ENCODE assay signal across 13 mouse cellular contexts in the genomic region with DNA sequence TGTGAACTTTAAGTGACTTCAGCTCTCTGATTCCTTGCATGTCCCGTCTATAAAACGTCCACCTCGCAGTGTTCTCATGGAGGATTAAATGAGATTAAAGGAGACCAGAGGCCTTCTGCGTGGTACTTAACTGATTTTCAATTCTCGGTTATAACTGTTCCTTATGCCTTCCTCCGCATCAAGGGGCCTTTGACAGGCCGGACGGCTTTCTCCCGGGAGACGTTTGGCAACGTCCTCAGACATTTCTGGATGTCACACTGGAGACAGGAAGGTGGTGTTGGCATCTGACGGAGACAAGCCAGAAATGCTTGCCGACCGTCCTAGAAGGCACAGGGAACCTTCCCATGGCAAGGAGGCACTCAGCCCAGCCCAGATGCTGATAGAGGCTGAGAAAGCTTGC.
A peak's percentile ranks its signal among the peaks of the same experiment; 100 is the strongest.
DNase-seq lines count a peak whose midpoint lies in the region; ATAC-seq and TF ChIP-seq lines count a peak whose summit lies in the region.
"Had no signal": no experiment of that assay in that cellular context is flagged by ENCODE, and none has a peak within 500 bp of the region (broad histone marks: within the 10 kb centered on the region; RNA-seq: fewer than 3 reads in every experiment).

No protein-coding gene starts in this region.

- H3K27me3 ChIP-seq in kidney, adult 2 months (replicated peaks; ENCODE audit: control insufficient read depth, insufficient read depth, low read length) = no peaks in the 10 kb centered on the region
- peaks cover 80% of the 10 kb centered on the region for H3K27me3 ChIP-seq in embryonic facial prominence, embryonic 10.5 days (replicated peaks; ENCODE audit: low read depth, poor library complexity, severe bottlenecking)
- 0 out of 2 replicates have a peak, but pooled peaks cover 5% of the 10 kb centered on the region for H3K27me3 ChIP-seq in embryonic facial prominence, embryonic 13.5 days
- H3K27me3 ChIP-seq in limb, embryonic 15.5 days = peaks cover 22% of the 10 kb centered on the region
- H3K27me3 ChIP-seq: megakaryocyte, embryonic 14.5 days; neural tube, embryonic 12.5 days had no signal

- no peaks in the 10 kb centered on the region for H3K9me3 ChIP-seq in embryonic facial prominence, embryonic 10.5 days
- no peaks in the 10 kb centered on the region for H3K9me3 ChIP-seq in embryonic facial prominence, embryonic 13.5 days
- no peaks in the 10 kb centered on the region for H3K9me3 ChIP-seq in limb, embryonic 15.5 days
- H3K9me3 ChIP-seq: neural tube, embryonic 12.5 days had no signal

- peak overlapping the region; percentile 27; the same call in 1 of the 2 replicates for H3K4me2 ChIP-seq in embryonic facial prominence, embryonic 13.5 days
- H3K4me2 ChIP-seq in limb, embryonic 15.5 days = peak overlapping the region; percentile 39
- H3K4me2 ChIP-seq: neural tube, embryonic 12.5 days had no signal

- WGBS in kidney, adult 2 months = 53% methylated on average over 14 of the region's 14 CpGs
- WGBS in embryonic facial prominence, embryonic 10.5 days = 50% methylated on average over 14 of the region's 14 CpGs
- 23% methylated on average over 14 of the region's 14 CpGs for WGBS in embryonic facial prominence, embryonic 13.5 days
- WGBS in limb, embryonic 15.5 days = 18% methylated on average over 14 of the region's 14 CpGs

- ATAC-seq in embryonic facial prominence, embryonic 13.5 days (ENCODE audit: insufficient number of reproducible peaks, insufficient read depth, low FRiP score, low TSS enrichment, low read depth) = no peak
- ATAC-seq in limb, embryonic 15.5 days (ENCODE audit: insufficient number of reproducible peaks, low FRiP score, low TSS enrichment, low read depth) = no peak

- DNase-seq in kidney, adult 2 months = peak; percentile 23
- no peak for DNase-seq in kidney, postnatal 36 days
- no peak for DNase-seq in embryonic facial prominence, embryonic 10.5 days (ENCODE audit: low spot score)
- no peak for DNase-seq in B cell, adult 2 months
- no peak for DNase-seq in cerebellum, postnatal 25 days
- no peak for DNase-seq in cerebellum, adult 18-20 months
- DNase-seq: adrenal gland, adult 2 months; left cerebral cortex, postnatal 4 days; thymus, adult 2 months had no signal

- H3K4me1 ChIP-seq in kidney, adult 2 months (ENCODE audit: control insufficient read depth, insufficient read depth, low read length) = no peaks in the 10 kb centered on the region
- peaks cover 52% of the 10 kb centered on the region for H3K4me1 ChIP-seq in embryonic facial prominence, embryonic 10.5 days
- H3K4me1 ChIP-seq in embryonic facial prominence, embryonic 13.5 days = peaks cover 40% of the 10 kb centered on the region
- peaks cover 36% of the 10 kb centered on the region for H3K4me1 ChIP-seq in limb, embryonic 15.5 days

- H3K36me3 ChIP-seq in kidney, adult 2 months (ENCODE audit: control insufficient read depth, insufficient read depth, low read length) = no peaks in the 10 kb centered on the region
- H3K36me3 ChIP-seq in embryonic facial prominence, embryonic 10.5 days (replicated peaks) = no peaks in the 10 kb centered on the region
- H3K36me3 ChIP-seq in embryonic facial prominence, embryonic 13.5 days = no peaks in the 10 kb centered on the region
- H3K36me3 ChIP-seq in limb, embryonic 15.5 days = no peaks in the 10 kb centered on the region
- H3K36me3 ChIP-seq: neural tube, embryonic 12.5 days had no signal

- no peak overlapping the region for H3K27ac ChIP-seq in kidney, adult 2 months (ENCODE audit: insufficient read depth, low read depth, low read length)
- H3K27ac ChIP-seq in embryonic facial prominence, embryonic 10.5 days (replicated peaks) = peak overlapping the region; percentile 52
- no peak overlapping the region; the same call in 1 of the 2 replicates for H3K27ac ChIP-seq in embryonic facial prominence, embryonic 13.5 days
- H3K27ac ChIP-seq in limb, embryonic 15.5 days = peak overlapping the region; percentile 44; the same call in 1 of the 2 replicates
- H3K27ac ChIP-seq: neural tube, embryonic 12.5 days had no signal

- H3K9ac ChIP-seq in embryonic facial prominence, embryonic 13.5 days = no peak overlapping the region
- H3K9ac ChIP-seq in limb, embryonic 15.5 days = no peak overlapping the region
- H3K9ac ChIP-seq: neural tube, embryonic 12.5 days had no signal

- no peak for TF ChIP-seq CTCF in kidney, adult 2 months (conservative IDR thresholded peaks at IDR 0.05; ENCODE audit: insufficient read depth, insufficient read length, low read depth, low read length)

- TF ChIP-seq POLR2A in kidney, adult 2 months (IDR thresholded peaks at IDR 0.05; ENCODE audit: low read depth, low read length) = no peak

- H3K4me3 ChIP-seq in kidney, adult 2 months (ENCODE audit: insufficient read depth, low read depth, low read length) = no peak overlapping the region
- no peak overlapping the region for H3K4me3 ChIP-seq in embryonic facial prominence, embryonic 10.5 days
- no peak overlapping the region for H3K4me3 ChIP-seq in embryonic facial prominence, embryonic 13.5 days
- peak overlapping the region; percentile 31 for H3K4me3 ChIP-seq in limb, embryonic 15.5 days
- H3K4me3 ChIP-seq: megakaryocyte, embryonic 14.5 days; neural tube, embryonic 12.5 days had no signal

Comparison
In these comparisons a context has a peak if more than half of its experiments do, and no peak if none do; other contexts are left out.
1. H3K27ac ChIP-seq: peak in embryonic facial prominence, embryonic 10.5 days (single experiment) and limb, embryonic 15.5 days (single experiment); none in kidney, adult 2 months (single experiment) and embryonic facial prominence, embryonic 13.5 days (single experiment).